Mouse (Mus musculus): Measurements from ENCODE around the gene Shank2.

Shank2 gene

DNA sequence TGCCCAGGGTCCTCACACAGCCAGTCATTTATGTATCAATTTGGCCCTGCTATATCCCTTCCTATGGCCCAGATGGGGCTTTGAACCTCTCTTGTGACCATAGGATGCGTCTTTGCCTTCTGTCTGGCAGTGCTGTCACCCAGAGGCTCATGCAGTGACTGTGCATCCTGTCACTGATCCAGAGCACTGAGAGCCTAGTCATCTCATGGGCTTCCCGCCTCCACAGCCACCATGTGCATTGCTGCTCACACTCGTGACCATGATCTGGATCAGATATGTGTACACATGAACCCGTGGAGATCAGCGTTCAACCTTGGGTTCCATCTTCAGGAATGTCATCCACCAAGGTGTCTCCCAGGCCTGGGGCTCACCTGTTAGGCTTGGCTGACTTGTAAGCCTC is 227.0 kb downstream of the Shank2 start:
- no peak for DNase-seq (ENCODE audit: low spot score in 2 of 2)

DNA sequence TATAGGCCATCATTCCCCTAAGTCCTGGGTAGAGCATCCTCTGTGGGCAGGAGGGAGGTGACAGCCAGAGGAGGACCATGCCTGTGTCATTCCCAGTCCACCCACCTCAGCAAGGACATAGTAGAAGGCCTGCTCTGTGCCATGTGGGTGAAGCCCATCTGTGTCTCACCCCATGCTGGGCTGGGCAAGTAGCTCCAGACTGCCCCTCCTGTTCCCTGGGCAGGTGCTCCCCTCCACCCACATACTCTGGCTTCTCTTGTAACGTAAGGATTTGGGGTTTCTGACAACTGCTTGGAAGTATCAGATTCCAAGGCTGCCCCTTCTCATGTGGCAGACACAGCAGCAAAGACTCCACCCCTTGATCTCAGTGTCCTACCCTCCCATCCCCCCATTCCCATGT is 227.7 kb downstream of the Shank2 start:
- DNase-seq (ENCODE audit: low spot score in 2 of 2): no peak

DNA sequence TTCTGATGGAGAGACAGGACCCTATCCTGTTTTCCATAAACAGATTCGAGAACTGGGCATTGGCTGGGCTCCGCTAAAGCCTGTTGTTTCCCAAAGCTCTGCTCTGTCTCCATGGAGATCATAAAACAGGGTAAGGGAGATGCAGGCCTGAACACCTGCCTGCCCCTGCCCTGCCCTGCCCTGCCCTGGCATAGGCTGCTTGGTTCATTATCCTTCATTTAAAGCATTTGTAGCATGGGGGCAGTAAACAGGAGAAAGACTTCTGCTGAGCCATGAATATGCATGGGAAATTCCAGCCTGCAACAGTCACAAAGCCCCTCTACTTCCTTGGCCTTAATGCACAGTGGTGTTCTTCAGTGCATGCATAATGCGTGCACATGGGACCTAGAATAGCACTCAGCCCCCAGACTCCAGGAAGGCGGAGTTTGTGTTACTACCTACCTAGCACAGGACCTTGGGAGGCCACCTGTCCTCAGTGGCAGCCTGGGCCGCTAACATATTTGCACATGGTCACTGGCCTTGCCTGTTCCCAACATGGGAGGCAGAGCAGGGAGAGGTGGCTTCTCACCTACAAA is 230.5 kb downstream of the Shank2 start:
- no peak for DNase-seq (ENCODE audit: low spot score in 2 of 2)

DNA sequence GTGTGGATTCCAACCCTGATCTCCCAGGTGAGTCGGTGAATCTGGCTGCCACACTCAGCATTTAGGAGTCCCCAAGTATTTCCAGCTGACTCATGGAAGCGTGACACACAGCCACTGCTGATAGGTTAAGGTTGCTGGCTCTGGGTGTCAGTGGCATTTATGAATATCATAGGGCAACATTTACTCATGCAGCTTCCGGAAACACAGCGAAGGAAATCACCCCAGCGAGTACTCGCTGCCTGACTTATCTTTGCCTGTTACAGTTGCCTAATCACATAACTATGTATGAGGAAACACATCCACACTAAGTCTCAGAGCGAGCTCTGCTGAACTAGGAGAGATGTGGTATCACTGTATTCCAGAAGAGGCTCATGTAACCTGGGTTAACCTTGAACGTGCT is 231.8 kb downstream of the Shank2 start:
- no peak for DNase-seq (ENCODE audit: low spot score in 2 of 2)

DNA sequence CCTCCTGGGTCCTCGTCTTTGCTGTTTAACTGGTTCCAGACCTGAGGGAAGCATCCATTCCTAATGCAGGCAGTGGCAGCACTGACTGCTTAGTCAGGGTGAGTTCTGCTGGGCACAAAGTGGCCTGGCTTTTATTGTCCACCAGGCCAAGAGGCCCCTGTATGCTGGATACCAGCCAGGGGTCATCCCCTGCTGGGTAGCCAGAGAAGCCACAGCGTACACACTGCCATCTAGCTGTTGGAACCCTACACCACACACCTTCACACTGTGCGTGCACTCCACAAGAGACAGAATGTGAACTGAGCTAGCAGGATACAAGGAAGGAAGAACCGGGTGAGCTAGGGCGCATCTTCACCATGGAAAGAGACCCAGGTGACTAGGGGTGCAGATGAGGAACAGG is 233.1 kb downstream of the Shank2 start:
- no peak for DNase-seq (ENCODE audit: low spot score in 2 of 2)

DNA sequence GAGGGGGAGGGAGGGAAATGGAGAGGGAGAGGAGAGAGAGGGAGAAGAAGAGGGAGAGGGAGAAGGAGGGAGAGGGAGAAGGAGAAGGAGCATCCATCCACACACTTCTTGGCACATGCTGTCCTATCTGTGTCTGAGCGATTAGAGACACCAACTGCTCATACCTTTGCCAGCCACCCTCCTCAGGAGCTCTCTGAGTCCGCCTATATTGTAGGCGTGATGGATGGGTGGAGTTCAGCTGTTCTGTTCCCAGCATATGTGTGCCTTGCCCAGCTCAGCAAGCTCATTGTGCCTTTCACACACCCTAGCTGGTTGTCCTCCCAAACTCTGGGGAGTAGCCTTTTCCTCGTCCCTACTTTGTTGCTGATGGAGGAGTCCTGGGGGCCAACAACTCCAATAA is 233.8 kb downstream of the Shank2 start:
- DNase-seq (ENCODE audit: low spot score in 2 of 2): peak in 1 of 2 experiments; percentile 60

DNA sequence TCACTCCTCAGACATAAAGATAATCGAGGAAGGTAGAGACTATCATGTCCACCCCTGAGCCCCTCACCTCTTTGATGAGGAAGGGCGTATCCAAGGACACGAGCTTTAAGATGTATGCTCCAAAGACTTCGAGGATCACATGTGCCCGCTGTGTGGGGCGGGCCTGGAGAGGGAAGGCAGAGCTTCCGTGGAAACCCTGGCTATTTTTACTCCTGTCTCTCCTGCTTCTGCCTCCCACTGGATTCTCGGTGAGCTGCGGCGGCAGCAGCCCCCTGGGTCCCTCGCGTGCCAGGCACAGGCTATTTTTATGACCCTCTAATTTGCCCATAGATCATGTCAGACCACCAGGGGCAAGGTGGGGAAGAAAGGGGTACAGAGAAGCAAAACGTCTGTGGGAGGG is 235.1 kb downstream of the Shank2 start:
- peak in 1 of 2 experiments; percentile 69 for DNase-seq (ENCODE audit: low spot score in 2 of 2)

DNA sequence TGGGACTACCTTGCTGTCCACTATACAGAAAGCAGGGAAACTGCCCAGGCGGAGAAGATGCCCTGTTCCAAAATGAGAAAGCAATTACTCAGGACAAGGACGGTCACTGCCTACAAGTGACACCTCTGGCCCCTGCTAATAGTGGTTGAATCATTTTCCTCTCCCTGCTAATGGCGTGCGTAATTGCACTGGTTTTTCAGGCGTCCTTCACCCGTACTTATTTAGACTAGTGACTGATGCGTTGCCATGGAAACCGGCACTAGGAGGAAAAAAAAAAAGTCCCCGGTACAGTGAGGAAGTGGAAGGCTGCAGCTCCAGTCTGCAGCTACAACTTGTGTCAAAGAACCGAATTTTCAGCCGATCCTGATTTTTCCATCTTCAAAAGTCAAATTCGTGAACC is 236.7 kb downstream of the Shank2 start:
- peak in 1 of 2 experiments; percentile 66 for DNase-seq (ENCODE audit: low spot score in 2 of 2)

DNA sequence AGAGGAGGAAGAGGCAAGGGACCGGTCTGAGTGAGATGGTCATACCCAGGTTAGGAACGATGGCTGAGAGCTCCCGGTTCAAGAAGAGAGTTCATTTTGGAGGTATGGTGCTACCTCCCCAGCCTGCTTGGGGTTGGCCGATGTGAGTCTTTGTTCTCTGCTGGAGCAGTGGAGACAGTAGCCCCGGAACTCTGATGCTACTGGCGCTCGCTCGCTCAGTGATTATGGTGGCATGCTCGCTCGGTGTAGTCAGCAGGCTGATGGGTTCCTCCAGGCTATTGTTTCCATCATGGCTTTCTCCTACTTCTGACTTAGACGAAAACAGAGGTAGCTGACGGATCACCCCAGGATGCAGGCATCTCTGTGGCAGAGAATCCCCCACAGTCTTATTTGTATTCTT is 237.3 kb downstream of the Shank2 start:
- DNase-seq (ENCODE audit: low spot score in 2 of 2): no peak

DNA sequence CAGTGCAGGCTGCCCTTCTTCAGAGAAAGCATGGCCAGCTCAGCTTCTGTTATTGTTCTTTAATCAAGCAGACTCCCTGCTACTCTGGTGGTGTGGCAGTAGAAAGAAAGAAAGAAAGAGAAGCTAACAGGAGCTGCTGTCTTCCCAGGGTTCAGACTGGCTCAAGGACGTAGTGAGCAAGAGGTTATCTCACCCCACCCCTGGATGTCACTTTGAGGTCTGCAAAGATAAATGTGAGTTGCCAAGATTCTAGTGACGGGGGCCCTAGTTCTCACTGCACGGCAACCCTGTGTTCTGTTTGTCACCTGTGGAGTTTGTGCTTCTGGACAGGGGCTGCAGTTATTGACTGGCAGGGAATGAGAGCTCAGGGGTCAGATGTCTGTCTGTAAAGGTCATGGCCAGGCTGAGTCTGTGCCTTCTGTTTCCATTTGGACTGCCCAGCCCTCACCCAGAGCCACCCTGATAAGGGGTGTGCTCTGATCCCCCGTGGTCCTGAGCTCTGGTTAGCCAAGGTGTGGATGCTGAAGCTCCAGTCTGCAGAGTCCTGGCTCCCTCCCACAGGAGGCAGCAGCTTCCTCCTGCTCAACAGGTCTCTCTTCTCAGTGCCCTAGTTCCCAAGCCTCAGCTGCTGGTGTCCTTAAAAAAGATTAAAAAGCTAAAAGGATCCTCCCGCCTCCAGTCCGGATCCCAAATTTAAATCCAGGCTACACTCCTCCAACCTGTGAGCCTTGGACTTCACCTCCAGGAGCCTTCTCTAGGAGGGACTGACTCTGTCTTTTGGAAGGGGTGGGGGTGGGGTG is 238.0 kb downstream of the Shank2 start:
- peak in 1 of 2 experiments; percentile 55 for DNase-seq (ENCODE audit: low spot score in 2 of 2)

DNA sequence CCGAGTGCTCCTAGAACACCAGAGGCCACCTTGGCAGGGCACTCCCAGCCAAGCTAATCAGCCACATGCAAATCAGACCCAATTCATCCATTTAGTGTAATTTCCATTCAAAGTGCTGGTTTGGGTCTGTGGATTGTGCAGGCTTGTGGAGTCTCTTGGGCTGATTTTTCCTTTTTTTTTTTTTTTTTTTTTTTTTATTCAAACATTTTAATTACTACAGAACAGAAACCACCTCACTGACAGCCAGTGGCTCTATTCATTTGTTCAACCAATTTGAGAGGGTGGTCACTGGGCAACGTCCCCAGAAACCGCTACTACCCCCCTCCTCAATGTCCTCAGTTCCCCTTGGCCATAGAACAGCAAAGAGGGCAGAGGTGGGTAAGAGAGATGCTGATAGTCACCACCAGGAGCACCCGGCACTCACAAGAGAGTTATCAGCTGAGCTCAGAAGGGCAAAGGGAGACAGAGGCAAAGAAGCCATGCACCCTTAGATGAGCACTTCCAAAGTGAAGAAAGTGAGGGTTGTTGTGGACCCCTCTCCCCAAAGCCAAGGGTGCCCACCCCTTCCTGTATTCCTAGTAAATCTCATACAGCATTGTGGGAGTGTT is 239.1 kb downstream of the Shank2 start:
- no peak for DNase-seq (ENCODE audit: low spot score in 2 of 2)

DNA sequence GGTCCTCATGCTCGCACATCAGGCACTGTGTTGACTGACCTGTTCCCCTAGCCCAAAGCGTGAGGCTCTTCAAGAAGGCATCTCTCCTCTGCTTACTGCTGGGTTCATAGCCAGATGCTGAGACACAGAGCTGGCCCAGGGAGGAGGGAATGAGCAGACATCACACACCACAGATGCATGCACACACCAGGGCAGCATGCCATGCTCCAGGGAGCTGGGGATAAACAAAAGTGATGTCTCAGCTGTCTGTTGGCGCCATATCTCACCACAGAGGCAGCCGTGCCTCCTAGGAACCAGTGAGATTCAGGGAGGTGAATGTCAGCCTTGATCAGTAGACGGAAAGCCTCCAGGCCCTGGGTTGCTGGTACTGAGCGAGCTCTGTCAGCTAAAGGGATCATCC is 242.5 kb downstream of the Shank2 start:
- DNase-seq (ENCODE audit: low spot score in 2 of 2): no peak

DNA sequence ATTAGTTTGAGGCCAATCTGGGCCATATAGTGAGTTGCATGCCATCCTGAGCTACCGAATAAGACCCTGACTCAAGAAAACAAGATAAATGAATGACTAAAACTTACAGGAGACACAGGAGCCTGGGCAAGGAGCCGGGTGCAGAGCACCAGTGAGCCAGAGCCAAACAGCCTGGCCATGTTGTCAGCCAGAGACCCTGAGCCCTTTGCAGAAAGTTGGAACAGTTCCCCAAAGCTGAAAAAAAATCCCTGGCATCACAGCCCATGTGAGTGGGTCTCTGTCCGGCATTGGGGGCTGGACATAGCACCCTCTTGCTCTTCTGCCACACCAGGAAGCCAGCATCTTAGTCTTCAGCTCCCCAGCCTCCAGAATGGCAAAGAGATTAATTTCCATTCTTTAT is 244.5 kb downstream of the Shank2 start:
- DNase-seq (ENCODE audit: low spot score in 2 of 2): no peak

DNA sequence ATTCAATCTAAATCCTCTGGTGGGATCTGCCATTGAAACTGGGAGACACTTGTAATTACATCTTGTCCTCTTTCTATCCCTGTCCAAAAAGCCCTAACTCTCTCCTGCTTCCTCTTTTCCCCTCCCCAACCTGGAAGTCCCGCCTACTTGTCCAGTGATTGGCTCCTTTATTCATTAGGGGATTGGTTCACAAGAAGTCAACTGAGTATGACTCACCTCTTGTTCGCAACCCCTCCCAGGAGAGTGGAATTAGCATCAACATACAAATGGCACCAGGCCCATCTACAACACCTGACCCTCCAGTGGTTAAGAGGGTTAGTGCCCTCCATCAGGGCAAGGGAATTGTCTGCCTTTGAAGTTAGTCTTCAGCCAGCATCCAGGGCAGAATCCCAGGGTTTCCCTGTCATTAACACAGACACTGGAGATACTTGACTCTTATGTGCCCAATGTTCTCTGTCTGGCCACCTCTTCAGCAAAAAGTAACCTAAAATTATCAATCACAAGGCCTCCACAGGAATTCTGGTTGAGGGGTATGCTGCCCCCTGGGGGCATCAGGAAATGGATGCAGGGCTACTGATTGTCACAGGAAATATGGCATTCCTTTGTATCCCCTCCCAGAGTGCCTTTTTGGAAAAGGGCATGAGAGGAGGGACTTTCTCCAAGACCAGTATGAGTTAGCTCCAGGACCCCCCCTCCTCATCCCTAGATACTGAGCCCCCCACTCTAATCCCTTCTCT is 247.1 kb downstream of the Shank2 start:
- no peak for DNase-seq (ENCODE audit: low spot score in 2 of 2)

DNA sequence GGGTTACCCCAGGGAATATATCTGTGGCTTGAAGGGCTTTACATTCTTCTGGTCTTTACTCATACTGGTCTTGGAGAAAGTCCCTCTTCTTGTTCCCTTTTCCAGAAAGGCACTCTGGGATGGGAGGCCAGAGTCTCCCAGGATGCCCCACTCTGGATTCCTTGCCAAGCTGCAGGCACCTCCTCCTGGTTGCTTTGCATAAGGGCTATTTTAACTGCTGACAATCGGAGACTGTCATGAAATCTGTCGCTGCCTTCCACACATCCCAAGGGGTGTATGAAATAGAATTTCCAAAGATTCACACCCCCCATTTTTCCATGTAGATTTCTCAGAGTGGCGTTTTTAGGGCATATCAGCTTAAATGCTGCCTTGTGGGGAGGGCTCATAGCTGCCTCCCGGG is 249.1 kb downstream of the Shank2 start:
- DNase-seq (ENCODE audit: low spot score in 2 of 2): peak in 1 of 2 experiments; percentile 73

DNA sequence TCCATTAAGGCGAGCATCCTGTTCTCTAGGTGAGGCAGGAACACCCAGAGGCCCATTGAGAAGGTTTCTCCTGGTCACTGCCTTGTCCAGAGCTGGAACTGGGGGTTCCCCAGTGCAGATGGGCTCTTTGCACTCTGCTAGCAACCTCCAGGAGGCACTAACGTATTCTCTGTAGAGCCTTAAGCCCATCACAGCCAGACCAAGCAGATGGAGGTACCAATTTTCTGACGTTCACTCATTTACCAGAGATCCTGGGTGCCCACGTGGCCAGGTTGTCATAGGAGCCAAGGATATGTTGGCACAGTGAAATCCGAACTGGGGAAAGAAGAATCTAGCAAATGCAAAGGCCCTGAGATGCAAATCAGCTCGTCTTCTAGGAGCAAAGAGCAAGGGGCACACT is 249.5 kb downstream of the Shank2 start:
- DNase-seq (ENCODE audit: low spot score in 2 of 2): peak in 1 of 2 experiments; percentile 68

DNA sequence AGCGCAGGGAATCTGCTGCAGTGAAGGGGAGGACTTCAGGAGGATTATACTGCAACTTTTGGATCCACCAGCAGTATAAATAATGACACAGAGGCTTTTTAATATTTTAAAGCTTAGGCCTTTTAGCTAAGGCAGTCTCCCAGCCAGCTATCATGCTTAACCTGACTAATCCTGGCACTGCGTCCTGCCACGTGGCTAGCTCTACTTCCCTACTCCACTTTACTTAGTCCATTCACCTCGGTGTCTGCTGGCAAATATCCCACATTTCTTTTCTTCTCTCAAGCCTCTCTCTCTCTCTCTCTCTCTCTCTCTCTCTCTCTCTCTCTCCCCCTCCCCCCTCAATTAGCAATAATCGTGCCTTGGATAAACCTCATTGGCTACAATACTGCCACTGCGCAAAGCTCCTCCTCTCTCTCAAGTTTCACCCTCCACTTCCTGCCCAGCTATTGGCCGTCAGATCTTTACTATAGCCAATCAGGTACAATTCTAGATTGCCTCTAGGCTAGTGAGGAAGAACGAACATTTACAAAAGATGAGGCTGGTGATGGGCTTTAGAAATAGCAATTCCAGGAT is 253.0 kb downstream of the Shank2 start:
- no peak for DNase-seq (ENCODE audit: low spot score in 2 of 2)

DNA sequence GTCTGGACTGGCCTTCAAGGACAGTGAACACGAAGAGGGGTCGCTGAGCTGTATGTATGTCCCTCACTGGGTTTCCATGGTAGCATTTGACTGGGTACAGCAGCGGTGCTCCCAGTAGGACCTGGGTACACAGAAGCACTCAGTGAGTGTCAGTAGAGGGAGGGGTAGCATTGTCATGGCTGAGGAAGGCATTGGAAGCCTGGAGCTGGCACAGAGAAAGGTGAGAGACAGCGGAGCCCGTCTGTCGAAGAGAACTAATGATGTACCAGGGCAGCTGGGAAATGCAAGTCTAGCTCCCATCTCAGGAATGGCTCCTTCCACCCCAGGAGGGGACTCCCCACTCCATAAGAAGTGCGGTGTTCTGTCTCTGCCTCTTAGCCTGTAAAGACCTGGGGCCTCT is 256.1 kb downstream of the Shank2 start:
- no peak for DNase-seq (ENCODE audit: low spot score in 2 of 2)

DNA sequence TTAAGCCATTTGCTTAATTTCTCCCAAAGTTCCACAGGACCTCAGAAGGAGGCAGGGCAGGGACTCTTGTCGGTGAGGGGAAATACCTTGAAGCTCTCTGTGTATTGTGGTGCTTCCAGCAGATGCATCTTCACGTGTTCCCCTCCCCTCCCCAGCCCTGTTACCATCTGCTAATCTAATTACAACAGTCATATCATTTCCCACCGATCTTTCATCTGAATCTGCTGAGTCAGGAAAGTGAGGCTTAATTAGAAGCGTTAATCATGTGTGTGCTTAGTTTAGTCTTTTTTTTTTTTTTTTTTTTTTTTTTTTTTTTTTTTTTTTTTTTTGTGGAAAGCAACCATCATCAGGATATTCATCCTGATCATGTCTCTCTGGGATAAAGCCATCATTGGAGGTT is 256.6 kb downstream of the Shank2 start:
- DNase-seq (ENCODE audit: low spot score in 2 of 2): no peak

DNA sequence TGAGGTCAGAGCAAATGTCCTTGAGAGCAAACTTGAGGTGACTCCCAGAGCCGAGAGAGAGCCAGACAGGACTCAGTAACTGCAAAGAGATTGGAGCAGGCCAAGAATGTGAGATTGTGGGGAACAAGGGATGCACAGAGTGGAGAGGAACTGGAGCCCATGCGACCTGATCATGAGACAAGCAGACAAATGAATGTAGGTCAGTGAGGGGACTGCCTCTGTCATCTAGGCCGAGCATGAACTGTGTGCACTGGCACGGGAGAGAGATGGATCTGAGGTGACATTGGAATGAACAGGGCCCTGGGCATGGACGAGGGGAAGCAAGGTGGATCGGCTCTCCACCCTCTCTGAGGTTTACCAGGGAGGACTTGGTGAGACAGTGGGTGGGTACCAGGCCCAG is 260.9 kb downstream of the Shank2 start:
- DNase-seq (ENCODE audit: low spot score in 2 of 2): no peak

DNA sequence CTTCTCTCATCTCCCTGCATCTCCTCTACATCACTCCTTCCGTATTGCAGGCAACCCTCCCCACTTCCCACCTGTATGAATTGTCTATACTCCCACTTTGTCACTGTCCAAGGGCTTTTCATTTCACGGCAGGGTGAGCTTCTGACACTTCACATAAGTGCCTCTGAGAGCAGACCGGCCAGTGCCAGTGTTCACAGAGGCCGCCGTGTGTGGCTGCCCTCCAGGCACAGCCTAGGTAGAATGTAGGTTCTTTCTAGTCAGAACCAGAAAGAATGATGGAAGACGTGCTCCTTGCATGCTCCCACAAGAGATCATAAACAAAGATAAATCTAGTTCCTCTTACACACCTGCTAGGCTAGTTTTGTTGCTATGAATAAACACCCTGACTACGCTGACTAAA is 265.0 kb downstream of the Shank2 start:
- no peak for DNase-seq (ENCODE audit: low spot score in 2 of 2)

DNA sequence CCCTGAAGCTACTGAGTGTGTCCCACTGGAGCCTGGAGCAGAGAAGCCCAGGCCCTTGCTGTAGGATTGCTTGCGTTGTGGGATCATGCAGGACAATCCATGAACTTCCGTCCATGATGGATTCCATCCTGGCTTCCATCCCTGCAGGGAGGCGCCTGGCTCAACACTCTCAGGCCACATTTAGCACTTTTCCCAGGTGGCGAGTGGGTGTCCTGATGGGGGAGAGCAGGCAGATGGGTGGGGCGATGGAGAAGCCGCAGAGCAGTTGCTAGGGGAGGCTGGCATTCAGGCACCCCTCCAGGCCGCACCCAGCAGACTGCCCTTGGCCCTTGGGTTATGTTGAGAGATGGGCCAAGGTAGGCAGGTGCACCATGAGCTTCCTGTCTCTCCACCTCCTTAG is 266.6 kb downstream of the Shank2 start:
- peak; percentile 71 to 78 for DNase-seq (ENCODE audit: low spot score in 2 of 2)
